Mouse (Mus musculus) hindbrain, embryonic 16.5 days (tissue): Measurements from ENCODE around the gene BC048403. TPM values are rescaled to one million over a fixed set of nuclear protein-coding genes. Genes with fewer than 3 reads are reported as not detected.

Experiments used
- ATAC-seq: fragments of 200-750 bp; cut with Nextera tagmentation; 2 replicates; pipeline ENCODE4 v1.8.0; 2017; ENCODE audit warnings: moderate TSS enrichment, moderate library complexity
- H3K27ac ChIP-seq: fragments of 300-500 bp; sonication (generic); 2 replicates; pipeline ENCODE4 v1.5.1; 2014; ENCODE audit warnings: low read depth, mild to moderate bottlenecking, control low read depth, low read length, moderate library complexity
- H3K27me3 ChIP-seq: fragments of 300-500 bp; sonication (generic); replicated peaks from 2 replicates; pipeline ENCODE4 v1.6.1; 2014; ENCODE audit warnings: low read length; ENCODE audit not compliant: control insufficient read depth, insufficient read depth
- H3K36me3 ChIP-seq: fragments of 300-500 bp; sonication (generic); 2 replicates; pipeline ENCODE4 v1.6.1; 2014; ENCODE audit warnings: mild to moderate bottlenecking, low read length, moderate library complexity, mixed read lengths; ENCODE audit not compliant: control insufficient read depth, insufficient read depth
- H3K4me1 ChIP-seq: fragments of 300-500 bp; sonication (generic); 2 replicates; pipeline ENCODE4 v1.6.1; 2014; ENCODE audit warnings: low read depth, low read length; ENCODE audit not compliant: control insufficient read depth, insufficient read depth
- H3K4me2 ChIP-seq: fragments of 300-500 bp; sonication (generic); 2 replicates; pipeline ENCODE4 v1.6.1; 2014; ENCODE audit warnings: mild to moderate bottlenecking, low read length, control low read depth, moderate library complexity
- H3K4me3 ChIP-seq: fragments of 300-500 bp; sonication (generic); 2 replicates; pipeline ENCODE4 v1.5.1; 2014; ENCODE audit warnings: mild to moderate bottlenecking, low read length, control low read depth, moderate library complexity
- H3K9ac ChIP-seq: fragments of 300-500 bp; sonication (generic); 2 replicates; pipeline ENCODE4 v1.6.1; 2014; ENCODE audit warnings: low read depth, mild to moderate bottlenecking, control low read depth, low read length, moderate library complexity
- H3K9me3 ChIP-seq: fragments of 300-500 bp; sonication (generic); 2 replicates; pipeline ENCODE4 v1.6.1; 2014; ENCODE audit warnings: mild to moderate bottlenecking, low read length, moderate library complexity; ENCODE audit not compliant: control insufficient read depth
- WGBS: fragments of 180-500 bp; shearing (Covaris S2); extraction: QIAGEN DNeasy Blood & Tissue Kit; methylation state at CpG from one replicate; pipeline ENCODE4 v1.1.7; 2014; 5-methylcytosine and 5-hydroxymethylcytosine counted together
- polyA plus RNA-seq: library from polyadenylated mRNA; unstranded; fragments of >200 nt; fragmentation: Nextera tagmentation; extraction: Ambion mirVana; gene quantifications from 2 replicates; pipeline ENCODE4 v1.2.1, GENCODE M21; 2015

The BC048403 gene
- polyA plus RNA-seq, 1 experiment from 2014 or later, result 2.2 TPM

- H3K4me1 ChIP-seq, result no peaks in the 10 kb centered on the region
- H3K27ac ChIP-seq, result no peak overlapping the region
- no peak for ATAC-seq
- no peak overlapping the region for H3K9ac ChIP-seq
- H3K36me3 ChIP-seq, result no peaks in the 10 kb centered on the region
- 93% methylated on average over 18 of the region's 18 CpGs for WGBS
- no peak overlapping the region for H3K4me3 ChIP-seq
- peaks cover 13% of the 10 kb centered on the region for H3K9me3 ChIP-seq
- H3K4me2 ChIP-seq, result no peak overlapping the region
- H3K27me3 ChIP-seq, result no peaks in the 10 kb centered on the region
Measured at GRCm38 (mm10) chr10:121718896-121719585, 20.7 kb upstream of the BC048403 start.

GRCm38 (mm10) chr10:121720701-121721100 is 19.0 kb upstream of the BC048403 start:
- Histone ChIP-seq H3K27me3 (no peaks in the 10 kb centered on the region), H3K36me3 (no peaks in the 10 kb centered on the region), H3K27ac (no peak overlapping the region), H3K4me2 (no peak overlapping the region), H3K4me1 (no peaks in the 10 kb centered on the region), H3K4me3 (no peak overlapping the region), H3K9me3 (peaks cover 13% of the 10 kb centered on the region), H3K9ac (no peak overlapping the region)
- WGBS, result 94% methylated on average over 13 of the region's 13 CpGs
- no peak for ATAC-seq

- WGBS, result 74% methylated on average over 4 of the region's 4 CpGs
Measured at GRCm38 (mm10) chr10:121726505-121726904, 13.2 kb upstream of the BC048403 start.

GRCm38 (mm10) chr10:121727151-121727550 is 12.6 kb upstream of the BC048403 start:
- Histone ChIP-seq H3K4me3 (no peak overlapping the region), H3K27ac (no peak overlapping the region), H3K36me3 (no peaks in the 10 kb centered on the region), H3K9ac (no peak overlapping the region), H3K27me3 (no peaks in the 10 kb centered on the region), H3K4me2 (no peak overlapping the region), H3K4me1 (no peaks in the 10 kb centered on the region), H3K9me3 (peaks cover 3% of the 10 kb centered on the region; the same call in 1 of the 2 replicates)
- 76% methylated on average over 4 of the region's 4 CpGs for WGBS
- no peak for ATAC-seq

More at GRCm38 (mm10) chr10:121726505-121726904, 13.2 kb upstream of the BC048403 start:
- Histone ChIP-seq H3K4me3 (no peak overlapping the region), H3K9ac (no peak overlapping the region), H3K27me3 (no peaks in the 10 kb centered on the region), H3K27ac (no peak overlapping the region), H3K9me3 (peaks cover 8% of the 10 kb centered on the region), H3K4me2 (no peak overlapping the region), H3K36me3 (no peaks in the 10 kb centered on the region), H3K4me1 (no peaks in the 10 kb centered on the region)
- ATAC-seq, result no peak

- WGBS, result 96% methylated on average over 4 of the region's 4 CpGs
- Histone ChIP-seq H3K36me3 (no peaks in the 10 kb centered on the region), H3K27ac (no peak overlapping the region), H3K4me3 (no peak overlapping the region), H3K27me3 (no peaks in the 10 kb centered on the region), H3K4me1 (no peaks in the 10 kb centered on the region), H3K4me2 (no peak overlapping the region), H3K9me3 (no peaks in the 10 kb centered on the region), H3K9ac (no peak overlapping the region)
- ATAC-seq, result no peak
Measured at GRCm38 (mm10) chr10:121728226-121728625, 11.5 kb upstream of the BC048403 start.

GRCm38 (mm10) chr10:121731048-121731725 is 8.6 kb upstream of the BC048403 start:
- Histone ChIP-seq H3K9me3 (no peaks in the 10 kb centered on the region), H3K4me1 (no peaks in the 10 kb centered on the region), H3K36me3 (no peaks in the 10 kb centered on the region), H3K9ac (no peak overlapping the region), H3K4me3 (no peak overlapping the region), H3K27me3 (no peaks in the 10 kb centered on the region), H3K4me2 (no peak overlapping the region), H3K27ac (no peak overlapping the region)
- ATAC-seq, result no peak
- WGBS, result 95% methylated on average over 8 of the region's 8 CpGs

- Histone ChIP-seq H3K27ac (no peak overlapping the region), H3K9ac (no peak overlapping the region), H3K9me3 (no peaks in the 10 kb centered on the region), H3K36me3 (no peaks in the 10 kb centered on the region), H3K4me3 (no peak overlapping the region), H3K4me2 (no peak overlapping the region), H3K27me3 (no peaks in the 10 kb centered on the region), H3K4me1 (no peaks in the 10 kb centered on the region)
- WGBS, result 63% methylated on average over 9 of the region's 9 CpGs
- no peak for ATAC-seq
Measured at GRCm38 (mm10) chr10:121732542-121732941, 7.2 kb upstream of the BC048403 start.

- Histone ChIP-seq H3K4me1 (peaks cover 8% of the 10 kb centered on the region), H3K36me3 (no peaks in the 10 kb centered on the region), H3K27me3 (no peaks in the 10 kb centered on the region), H3K4me3 (no peak overlapping the region), H3K27ac (no peak overlapping the region), H3K9me3 (no peaks in the 10 kb centered on the region), H3K4me2 (no peak overlapping the region), H3K9ac (no peak overlapping the region)
- no peak for ATAC-seq
- 89% methylated on average over 3 of the region's 3 CpGs for WGBS
Measured at GRCm38 (mm10) chr10:121737256-121737655, 2.5 kb upstream of the BC048403 start.

GRCm38 (mm10) chr10:121742336-121742735 is 2.6 kb downstream of the BC048403 start:
- WGBS, result 36% methylated on average over 4 of the region's 4 CpGs

More at GRCm38 (mm10) chr10:121742336-121742735, 2.6 kb downstream of the BC048403 start:
- Histone ChIP-seq H3K4me1 (peaks cover 8% of the 10 kb centered on the region), H3K9ac (no peak overlapping the region), H3K27ac (no peak overlapping the region), H3K4me3 (no peak overlapping the region), H3K36me3 (peaks cover 13% of the 10 kb centered on the region), H3K27me3 (no peaks in the 10 kb centered on the region), H3K9me3 (no peaks in the 10 kb centered on the region), H3K4me2 (no peak overlapping the region)
- no peak for ATAC-seq
